Mouse (Mus musculus) CH12.LX (cell line): ENCODE results near the gene Hes2. TPM values are rescaled to one million over a fixed set of nuclear protein-coding genes. Genes with fewer than 3 reads are reported as not detected.

Source experiments
- DNase-seq: peaks from one replicate; pipeline ENCODE4 v3.0.0-alpha.2; 2013; ENCODE audit errors: extremely low read depth
- H3K27ac ChIP-seq: 2 replicates; pipeline ENCODE4 v1.5.1; 2012; ENCODE audit warnings: low read depth, mild to moderate bottlenecking, control low read depth, moderate library complexity; ENCODE audit not compliant: insufficient read depth
- H3K27me3 ChIP-seq: replicated peaks from 2 replicates; pipeline ENCODE3; 2012; ENCODE audit warnings: inconsistent platforms
- H3K36me3 ChIP-seq, 2 experiments: replicated peaks in 1 of 2; 2 replicates each; pipeline versions ENCODE3 to v1.6.1; 2012; ENCODE audit warnings: inconsistent platforms in 1 of 2, low read length in 1 of 2, mild to moderate bottlenecking in 1 of 2, mixed read lengths in 1 of 2, moderate library complexity in 1 of 2; ENCODE audit not compliant: control insufficient read depth in 1 of 2, insufficient read depth in 1 of 2
- H3K4me1 ChIP-seq, 2 experiments: 2 replicates each; pipeline ENCODE4 v1.6.1; 2012; ENCODE audit warnings: inconsistent platforms in 1 of 2, moderate library complexity in 1 of 2; ENCODE audit not compliant: insufficient read depth in 2 of 2, control insufficient read depth in 1 of 2
- H3K4me2 ChIP-seq: 2 replicates; pipeline ENCODE4 v1.6.1; 2012; ENCODE audit warnings: low read depth, mild to moderate bottlenecking, control low read depth; ENCODE audit not compliant: poor library complexity, insufficient read depth, severe bottlenecking
- H3K4me3 ChIP-seq, 3 experiments: fragments of 150-350 bp in 1 of 3; sonication (generic) in 1 of 3; replicated peaks in 1 of 3; 2 replicates each; pipeline versions ENCODE3 to v1.5.1; 2011 to 2012; ENCODE audit warnings: low read depth in 2 of 3, low read length in 2 of 3, mild to moderate bottlenecking in 2 of 3, moderate library complexity in 2 of 3, control low read depth in 1 of 3, improper control_type of control experiment in 1 of 3, inconsistent platforms in 1 of 3, mixed read lengths in 1 of 3; ENCODE audit not compliant: poor library complexity in 1 of 3
- H3K79me2 ChIP-seq: replicated peaks from 2 replicates; pipeline ENCODE4 v1.6.1; 2012; ENCODE audit warnings: mild to moderate bottlenecking, moderate library complexity; ENCODE audit not compliant: control insufficient read depth, poor library complexity, insufficient read depth, severe bottlenecking; ENCODE audit errors: extremely low read depth
- H3K9ac ChIP-seq: 2 replicates; pipeline ENCODE4 v1.6.1; 2012; ENCODE audit warnings: low read depth, mild to moderate bottlenecking, control low read depth, moderate library complexity; ENCODE audit not compliant: insufficient read depth
- H3K9me3 ChIP-seq: replicated peaks from 2 replicates; pipeline ENCODE3; 2012; ENCODE audit warnings: low read length, inconsistent platforms, mixed read lengths
- BHLHE40 ChIP-seq: IDR thresholded peaks from 2 replicates; pipeline ENCODE4 v1.6.1; 2011; ENCODE audit warnings: mild to moderate bottlenecking, low read depth, low read length, improper control_type of control experiment
- CHD1 ChIP-seq: IDR thresholded peaks from 2 replicates; pipeline ENCODE4 v1.6.1; 2012; ENCODE audit warnings: low read depth, low read length, improper control_type of control experiment, inconsistent platforms
- CHD2 ChIP-seq: IDR thresholded peaks from 2 replicates; pipeline ENCODE4 v1.6.1; 2011; ENCODE audit warnings: low read length, improper control_type of control experiment
- CTCF ChIP-seq, 2 experiments: IDR thresholded peaks in 1 of 2; conservative IDR thresholded peaks in 1 of 2; 2 replicates each; pipeline ENCODE4 v1.5.1; 2011 to 2012; ENCODE audit warnings: low read depth in 2 of 2, low read length in 2 of 2, improper control_type of control experiment in 1 of 2, inconsistent platforms in 1 of 2, mild to moderate bottlenecking in 1 of 2, moderate library complexity in 1 of 2
- E2F4 ChIP-seq: IDR thresholded peaks from 2 replicates; pipeline ENCODE4 v1.6.1; 2011; ENCODE audit warnings: low read depth, low read length, improper control_type of control experiment; ENCODE audit not compliant: insufficient replicate concordance
- GABPA ChIP-seq: IDR thresholded peaks from 2 replicates; pipeline ENCODE4 v1.6.1; 2012; ENCODE audit warnings: low read depth, low read length, improper control_type of control experiment, inconsistent platforms; ENCODE audit not compliant: insufficient replicate concordance
- MAFK ChIP-seq: IDR thresholded peaks from 2 replicates; pipeline ENCODE4 v1.6.1; 2011; ENCODE audit warnings: low read length, improper control_type of control experiment; ENCODE audit not compliant: insufficient replicate concordance
- MEF2A ChIP-seq: IDR thresholded peaks from 2 replicates; pipeline ENCODE4 v1.6.1; 2014; ENCODE audit warnings: low read depth, mild to moderate bottlenecking, inconsistent platforms, low read length, improper control_type of control experiment, borderline replicate concordance
- MXI1 ChIP-seq: IDR thresholded peaks from 2 replicates; pipeline ENCODE4 v1.6.1; 2011; ENCODE audit warnings: mild to moderate bottlenecking, low read depth, low read length, improper control_type of control experiment
- NELFE ChIP-seq: IDR thresholded peaks from 2 replicates; pipeline ENCODE4 v1.6.1; 2011; ENCODE audit warnings: low read depth, low read length, improper control_type of control experiment
- NRF1 ChIP-seq: IDR thresholded peaks from 2 replicates; pipeline ENCODE4 v1.6.1; 2014; ENCODE audit warnings: low read depth, mild to moderate bottlenecking, inconsistent platforms, low read length, improper control_type of control experiment, moderate library complexity
- PAX5 ChIP-seq: IDR thresholded peaks from 2 replicates; pipeline ENCODE4 v1.6.1; 2012; ENCODE audit warnings: low read length, inconsistent platforms, mixed read lengths
- POLR2A ChIP-seq: IDR thresholded peaks from 2 replicates; pipeline ENCODE4 v1.6.1; 2011; ENCODE audit warnings: low read depth, mild to moderate bottlenecking, improper control_type of control experiment, low read length
- RCOR1 ChIP-seq: conservative IDR thresholded peaks from 2 replicates; pipeline ENCODE4 v1.6.1; 2012; ENCODE audit warnings: low read depth, mild to moderate bottlenecking, inconsistent platforms, low read length, improper control_type of control experiment
- TBP ChIP-seq: conservative IDR thresholded peaks from 2 replicates; pipeline ENCODE4 v1.6.1; 2011; ENCODE audit warnings: low read depth, low read length, improper control_type of control experiment
- TCF12 ChIP-seq: IDR thresholded peaks from 2 replicates; pipeline ENCODE4 v1.6.1; 2014; ENCODE audit warnings: low read depth, mild to moderate bottlenecking, inconsistent platforms, low read length, improper control_type of control experiment
- ZNF384 ChIP-seq: IDR thresholded peaks from 2 replicates; pipeline ENCODE4 v1.6.1; 2012; ENCODE audit warnings: low read depth, low read length, improper control_type of control experiment, inconsistent platforms
- dilution Hi-C: fragments of 300-500 bp; cut with MboI; formaldehyde crosslinking; loops from 2 replicates; pipeline ENCODE4 v1.14.3; 2020; ENCODE audit warnings: low sequenced_read_pairs; ENCODE audit not compliant: extremely low pct_unique_long_range_greater_than_20kb, extremely low pct_ligation_motif_present
- in situ Hi-C: fragments of 300-500 bp; cut with MboI; formaldehyde crosslinking; loops from 3 replicates; pipeline ENCODE4 v1.14.3; 2019; ENCODE audit warnings: low sequenced_read_pairs, low pct_ligation_motif_present, low pct_unique_long_range_greater_than_20kb, mixed read lengths
- polyA plus RNA-seq: library from polyadenylated mRNA; unstranded; fragments of >175 nt; gene quantifications from 2 replicates; pipeline ENCODE4 v1.2.1, GENCODE M21; 2012; ENCODE audit warnings: low read depth; ENCODE audit not compliant: insufficient read length
- total RNA-seq, 2 experiments: library from RNA; depleted of rRNA; stranded (reverse); fragments of 300-350 nt in 1 of 2; fragments of >200 nt in 1 of 2; gene quantifications; 2 replicates each; pipeline ENCODE4 v1.2.3; 2012 to 2014

Hes2 gene
- total and polyA plus RNA-seq, 3 experiments, result not detected

DNA sequence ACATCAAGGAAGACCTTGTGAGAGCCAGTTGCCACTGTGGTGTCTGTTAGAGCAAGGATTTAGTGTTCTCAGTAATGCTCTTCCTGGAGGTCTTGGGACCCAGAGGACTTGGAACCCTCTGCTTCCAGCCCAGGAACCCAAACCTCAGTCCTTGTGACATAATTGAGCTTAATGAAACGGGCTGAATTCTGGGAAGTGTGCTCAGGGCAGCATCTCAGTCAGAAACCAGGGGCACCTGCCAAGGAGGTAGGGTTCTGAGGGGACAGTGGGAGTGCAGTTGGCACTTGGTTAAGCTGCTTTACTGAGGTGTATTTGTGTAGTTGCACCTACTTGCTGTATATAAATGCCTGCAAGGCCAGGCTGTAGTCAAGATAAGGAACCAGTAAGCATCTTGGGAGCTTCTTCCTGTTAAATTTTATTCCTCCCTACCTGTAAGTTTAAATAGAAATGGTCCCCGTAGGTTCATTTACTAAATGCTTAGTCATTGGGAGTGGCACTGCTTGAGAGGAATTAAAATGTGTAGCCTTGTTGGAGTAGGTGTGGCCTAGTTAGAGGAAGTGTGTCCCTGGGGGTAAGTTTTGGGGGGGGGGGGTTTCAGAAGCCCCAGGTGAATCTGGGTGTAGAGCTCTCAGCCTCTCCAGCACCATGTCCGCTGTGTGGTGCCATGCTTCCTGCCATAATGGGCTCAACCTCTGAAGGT lies 36.0 kb downstream of the Hes2 start:
- H3K4me1 ChIP-seq, result peaks cover 14 to 51% of the 10 kb centered on the region in 2 experiments
- in situ Hi-C loops, result no loop called here
- DNase-seq, result no peak
- no peaks in the 10 kb centered on the region for H3K27me3 ChIP-seq
- no peaks in the 10 kb centered on the region for H3K9me3 ChIP-seq
- no peak for TF ChIP-seq RCOR1
- no peak for TF ChIP-seq CHD2
- no peak for TF ChIP-seq NELFE
- no peak for TF ChIP-seq TBP
- no peaks in the 10 kb centered on the region for H3K79me2 ChIP-seq
- peaks cover 0 to 20% of the 10 kb centered on the region in 2 experiments for H3K36me3 ChIP-seq
- dilution Hi-C loops, result no loop called here
- no peak overlapping the region for H3K4me3 ChIP-seq
- H3K4me2 ChIP-seq, result no peak overlapping the region
- no peak overlapping the region for H3K27ac ChIP-seq
- no peak overlapping the region for H3K9ac ChIP-seq

DNA sequence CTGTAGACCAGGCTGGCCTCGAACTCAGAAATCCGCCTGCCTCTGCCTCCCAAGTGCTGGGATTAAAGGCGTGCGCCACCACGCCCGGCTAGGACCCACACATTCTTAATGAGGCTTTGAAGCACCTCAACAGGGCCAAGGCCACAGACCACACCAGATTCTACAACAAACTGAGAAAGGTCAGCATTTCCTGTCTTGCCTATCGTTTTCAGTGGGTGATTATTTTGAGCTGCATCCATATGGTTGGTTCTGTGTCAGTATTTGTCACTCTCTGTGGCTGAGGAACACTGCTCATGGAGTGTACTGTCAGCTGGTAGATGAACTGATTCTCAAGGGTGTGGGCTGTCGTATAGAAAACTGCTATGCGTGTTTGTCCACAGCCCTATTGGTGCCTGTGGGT lies 37.6 kb downstream of the Hes2 start:
- Histone ChIP-seq H3K9me3 (no peaks in the 10 kb centered on the region), H3K36me3 (peaks cover 0 to 22% of the 10 kb centered on the region in 2 experiments), H3K4me2 (no peak overlapping the region), H3K4me1 (peaks cover 3 to 51% of the 10 kb centered on the region in 2 experiments; a peak in 3 of 4 replicates), H3K9ac (no peak overlapping the region), H3K4me3 (no peak overlapping the region), H3K79me2 (no peaks in the 10 kb centered on the region), H3K27ac (no peak overlapping the region), H3K27me3 (no peaks in the 10 kb centered on the region)
- DNase-seq, result no peak
- in situ Hi-C loops, result no loop called here
- TF ChIP-seq TCF12, result no peak
- TF ChIP-seq E2F4, result no peak
- no peak for TF ChIP-seq PAX5
- TF ChIP-seq GABPA, result no peak
- no peak for TF ChIP-seq CTCF (conservative IDR thresholded peaks at IDR 0.05 in 1 of 2, IDR thresholded peaks at IDR 0.05 in 1 of 2; ENCODE audit: low read depth in 2 of 2, low read length in 2 of 2)
- no peak for TF ChIP-seq BHLHE40
- TF ChIP-seq POLR2A, result no peak
- TF ChIP-seq MXI1, result no peak
- no peak for TF ChIP-seq CHD1
- TF ChIP-seq ZNF384, result no peak
- no peak for TF ChIP-seq NRF1
- no peak for TF ChIP-seq MAFK
- TF ChIP-seq TBP, result no peak
- no peak for TF ChIP-seq MEF2A
- dilution Hi-C loops, result no loop called here
